Mouse (Mus musculus) heart, postnatal 10 days (tissue): ENCODE measurements at regions not wholly inside any gene's neighbourhood (a gene's known extent, or its start where the extent isn't known, plus 50 kb on each side); places are given as distances from the start of the nearest gene placed in this dataset.
A peak's percentile ranks its signal among the peaks of the same experiment; 100 is the strongest.

Experiments used
- DNase-seq, 2 experiments: peaks; one replicate each; pipeline ENCODE4 v3.0.0; 2021
- intact Hi-C: fragments of 180-260 bp; cut with DNase I; formaldehyde crosslinking; loops from one replicate; pipeline ENCODE4 v1.15.1; 2025

DNA sequence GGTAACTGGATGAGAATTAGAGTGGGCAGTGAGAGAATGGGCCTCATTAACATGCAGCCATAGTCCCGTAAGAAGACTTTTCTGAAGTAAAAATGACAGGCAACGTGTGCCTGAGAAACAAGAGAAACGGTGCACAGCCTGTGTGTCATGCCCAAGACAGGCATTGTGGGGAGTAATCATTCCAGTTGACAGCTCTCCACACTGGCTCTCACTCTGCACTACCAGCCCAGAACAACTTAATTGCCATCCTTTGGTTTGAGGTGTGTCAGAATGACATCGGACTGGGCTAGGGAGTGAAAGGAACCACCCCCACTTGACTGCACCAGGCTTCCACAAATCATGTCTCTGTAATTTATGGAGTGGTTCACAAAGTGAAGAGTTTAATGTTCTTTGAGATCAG, 1104.9 kb downstream of the Pcdh7 start:
- intact Hi-C loops, result no loop called here
- no peak for DNase-seq

- peak in 1 of 2 experiments; percentile 5 for DNase-seq
These were observed 1108.2 kb downstream of the Pcdh7 start for GRCm38 (mm10) chr5:58825970-58826369.

GRCm38 (mm10) chr5:58847001-58847400, 1129.2 kb downstream of the Pcdh7 start:
- intact Hi-C loops, result no loop called here

More at GRCm38 (mm10) chr5:58825970-58826369, 1108.2 kb downstream of the Pcdh7 start:
- intact Hi-C loops, result loop anchor here (1.0 kb wide), 1 partner anchor 1112 kb away; no protein-coding TSS in a partner anchor

GRCm38 (mm10) chr5:58858016-58858415, 1140.2 kb downstream of the Pcdh7 start:
- no peak for DNase-seq
- intact Hi-C loops, result no loop called here

More at GRCm38 (mm10) chr5:58847001-58847400, 1129.2 kb downstream of the Pcdh7 start:
- no peak for DNase-seq

- intact Hi-C loops, result no loop called here
These were observed 1175.7 kb downstream of the Pcdh7 start for GRCm38 (mm10) chr5:58893493-58893892.

DNA sequence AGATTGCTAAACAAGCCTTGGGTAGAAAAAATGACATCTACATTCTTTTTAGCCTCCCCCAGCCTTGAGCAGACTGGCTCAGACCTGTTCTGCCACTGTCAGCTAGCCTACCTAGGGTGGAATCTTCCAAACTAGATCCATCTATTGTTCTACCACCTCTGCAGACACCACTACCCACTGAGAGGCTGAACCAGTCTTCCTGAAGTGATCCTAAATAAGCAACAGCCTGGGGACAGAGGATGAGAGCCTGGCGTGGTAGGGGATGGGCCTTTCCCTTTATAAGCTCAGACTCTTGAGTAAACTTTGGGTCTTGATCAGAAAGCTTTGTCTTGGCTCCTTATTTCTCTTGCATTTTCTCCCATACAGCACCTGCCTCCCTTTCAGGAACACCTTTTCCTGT, 1223.7 kb downstream of the Pcdh7 start:
- intact Hi-C loops, result no loop called here
- DNase-seq, result no peak

More at GRCm38 (mm10) chr5:58893493-58893892, 1175.7 kb downstream of the Pcdh7 start:
- DNase-seq, result no peak

DNA sequence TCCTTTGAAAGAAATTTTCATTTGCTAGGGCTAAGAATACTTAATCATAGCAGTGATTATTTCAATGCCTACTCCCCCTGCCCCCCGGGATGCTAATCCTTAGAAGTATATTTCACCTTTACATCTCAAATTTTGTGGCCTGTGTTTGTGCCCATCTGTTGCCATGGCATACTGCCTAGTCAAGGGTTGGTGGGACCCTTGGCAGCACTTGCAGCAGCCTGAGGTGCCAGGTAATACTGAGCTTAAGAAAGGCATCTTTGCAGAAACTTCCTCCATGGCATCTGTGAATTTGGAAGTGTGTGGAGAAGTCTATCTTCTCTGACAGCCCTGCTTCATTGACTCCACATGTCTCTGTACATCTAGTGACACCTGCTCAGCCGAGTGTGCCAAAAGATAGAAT, 1257.5 kb downstream of the Pcdh7 start:
- intact Hi-C loops, result no loop called here
- DNase-seq, result no peak

DNA sequence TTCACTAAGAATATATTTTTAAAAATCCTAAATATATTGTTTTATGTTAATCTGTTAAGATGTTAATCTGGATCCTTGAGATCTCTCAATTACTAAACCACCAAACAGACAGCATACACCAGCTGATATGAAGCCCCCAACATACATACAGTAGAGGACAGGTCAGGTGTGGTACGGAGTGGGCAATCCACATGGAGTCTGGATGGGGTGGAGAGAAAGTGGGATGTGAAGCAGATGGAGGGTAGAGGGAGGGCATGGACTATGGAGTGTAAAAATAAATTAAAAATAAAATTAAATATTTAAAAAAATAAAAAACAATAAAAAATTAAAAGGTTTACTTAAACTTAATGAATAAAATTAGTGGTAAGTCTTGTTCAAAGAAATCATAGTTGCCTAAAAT, 1270.0 kb downstream of the Pcdh7 start:
- intact Hi-C loops, result no loop called here
- no peak for DNase-seq
